Mouse (Mus musculus): ENCODE results near the gene Pdlim7. TPM values are rescaled to one million over a fixed set of nuclear protein-coding genes. Genes with fewer than 3 reads are reported as not detected.
A peak's percentile ranks its signal among the peaks of the same experiment; 100 is the strongest.

Gene Pdlim7
- polyA plus RNA-seq, 1 experiment from 2014 or later = 147 TPM

DNA sequence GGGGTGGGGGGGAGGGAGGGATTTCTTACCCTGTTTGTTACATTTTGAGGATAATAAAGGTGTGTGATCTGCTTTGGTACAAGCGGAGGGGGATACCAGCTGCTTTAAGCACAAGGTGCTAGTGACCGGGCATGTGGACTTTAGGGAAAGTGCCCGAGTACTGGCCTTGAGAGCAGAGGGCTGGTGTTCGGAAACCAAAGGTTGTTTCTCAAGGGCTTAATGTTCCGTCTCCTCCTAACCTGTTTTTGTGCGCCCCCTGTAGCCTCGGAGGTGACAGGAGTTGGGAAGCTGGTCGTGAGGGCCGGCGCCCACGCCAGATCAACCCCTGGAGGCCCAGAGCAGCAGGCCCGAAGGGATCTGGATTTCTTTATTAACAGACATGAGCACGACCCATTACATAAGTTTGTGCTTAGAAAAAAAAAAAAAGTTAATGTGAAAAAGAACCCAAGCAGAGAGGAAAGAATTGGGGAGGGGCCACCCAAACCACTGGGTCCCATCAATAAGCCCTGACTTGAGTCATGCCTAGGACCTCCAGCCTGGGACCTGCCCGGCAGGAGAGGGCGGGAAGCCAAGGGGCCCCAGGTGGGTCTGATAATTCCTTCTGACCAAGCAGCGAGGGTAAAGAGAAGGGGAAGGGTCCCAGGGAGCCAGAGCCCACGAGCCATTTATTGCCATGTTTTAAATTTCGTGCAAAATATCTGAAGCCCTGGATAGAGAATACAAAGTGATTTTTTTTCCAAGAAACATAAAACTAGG is 40.2 kb downstream of the Pdlim7 start:
- H3K9ac ChIP-seq (replicated peaks; ENCODE audit: low read depth, low read length) = peak overlapping the region; percentile 75
- ATAC-seq = no peak
- H3K4me3 ChIP-seq (replicated peaks; ENCODE audit: low read length) = peak overlapping the region; percentile 53
- H3K36me3 ChIP-seq (ENCODE audit: control insufficient read depth, insufficient read depth) = peaks cover 32% of the 10 kb centered on the region
- H3K9me3 ChIP-seq (ENCODE audit: control insufficient read depth, low read length) = no peaks in the 10 kb centered on the region
- H3K27ac ChIP-seq (ENCODE audit: low read length) = peak overlapping the region; percentile 86
- H3K4me2 ChIP-seq (ENCODE audit: low read length) = peak overlapping the region; percentile 91
- H3K27me3 ChIP-seq (replicated peaks; ENCODE audit: control insufficient read depth, insufficient read depth, low read length) = no peaks in the 10 kb centered on the region
- WGBS = 21% methylated on average over 18 of the region's 18 CpGs
- H3K4me1 ChIP-seq (replicated peaks; ENCODE audit: control insufficient read depth, insufficient read depth, low read length) = peaks cover 63% of the 10 kb centered on the region

DNA sequence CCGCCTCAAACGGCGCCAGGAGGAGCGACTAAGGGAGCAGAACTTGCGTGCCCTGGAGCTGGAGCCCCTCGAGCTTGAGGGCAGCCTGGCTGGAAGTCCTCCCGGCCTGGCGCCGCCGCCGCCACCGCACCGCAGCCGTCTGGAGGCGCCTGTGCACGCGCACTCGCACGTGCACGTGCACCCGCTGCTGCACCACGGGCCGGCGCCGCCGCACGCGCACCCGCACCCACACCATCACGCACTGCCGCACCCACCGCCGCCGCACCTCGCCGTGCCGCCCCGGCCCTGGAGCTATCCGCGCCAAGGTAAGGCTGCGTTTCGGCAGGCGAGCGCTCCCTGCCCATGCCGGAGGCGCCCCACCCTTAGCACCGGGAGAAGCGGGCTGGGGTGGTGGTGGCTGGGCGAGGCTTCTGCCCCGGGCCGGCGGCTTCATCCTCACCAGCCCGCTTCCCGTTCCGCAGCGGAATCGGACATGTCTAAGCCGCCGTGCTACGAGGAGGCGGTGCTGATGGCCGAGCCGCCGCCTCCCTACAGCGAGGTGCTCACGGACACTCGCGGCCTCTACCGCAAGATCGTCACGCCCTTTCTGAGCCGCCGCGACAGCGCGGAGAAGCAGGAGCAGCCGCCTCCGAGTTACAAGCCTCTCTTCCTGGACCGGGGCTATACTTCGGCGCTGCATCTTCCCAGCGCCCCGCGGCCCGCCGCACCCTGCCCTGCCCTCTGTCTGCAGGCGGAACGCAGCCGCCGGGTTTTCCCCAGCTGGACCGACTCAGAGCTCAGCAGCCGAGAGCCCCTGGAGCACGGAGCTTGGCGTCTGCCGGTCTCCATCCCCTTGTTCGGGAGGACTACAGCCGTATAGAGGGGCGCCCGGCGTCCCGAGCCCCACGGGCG is 41.1 kb downstream of the Pdlim7 start:
- Histone ChIP-seq H3K36me3 (ENCODE audit: control insufficient read depth, insufficient read depth) (peaks cover 30% of the 10 kb centered on the region), H3K27ac (ENCODE audit: low read length) (peak overlapping the region; percentile 86), H3K9me3 (ENCODE audit: control insufficient read depth, low read length) (no peaks in the 10 kb centered on the region), H3K4me3 (replicated peaks; ENCODE audit: low read length) (peak overlapping the region; percentile 53), H3K4me2 (ENCODE audit: low read length) (peak overlapping the region; percentile 91), H3K27me3 (replicated peaks; ENCODE audit: control insufficient read depth, insufficient read depth, low read length) (no peaks in the 10 kb centered on the region), H3K9ac (replicated peaks; ENCODE audit: low read depth, low read length) (peak overlapping the region; percentile 75), H3K4me1 (replicated peaks; ENCODE audit: control insufficient read depth, insufficient read depth, low read length) (peaks cover 65% of the 10 kb centered on the region)
- WGBS = under 1% methylated on average over 102 of the region's 103 CpGs
- ATAC-seq = peak; percentile 53

DNA sequence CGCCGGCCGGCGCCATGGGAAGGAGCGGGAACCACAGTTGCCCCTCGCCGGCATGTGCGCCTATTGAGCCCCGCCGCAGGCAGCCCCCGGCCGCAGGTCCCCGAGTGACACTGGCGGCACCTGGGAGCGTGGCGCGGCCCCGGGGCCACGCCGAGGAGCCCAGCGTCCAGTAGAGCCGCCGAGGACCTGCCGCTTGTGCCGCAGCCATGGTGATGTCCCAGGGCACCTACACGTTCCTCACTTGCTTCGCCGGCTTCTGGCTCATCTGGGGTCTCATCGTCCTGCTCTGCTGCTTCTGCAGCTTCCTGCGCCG is 41.7 kb downstream of the Pdlim7 start:
- WGBS = under 1% methylated on average over 31 of the region's 31 CpGs
- peak overlapping the region; percentile 91 for H3K4me2 ChIP-seq (ENCODE audit: low read length)
- peak overlapping the region; percentile 75 for H3K9ac ChIP-seq (replicated peaks; ENCODE audit: low read depth, low read length)
- peak overlapping the region; percentile 86 for H3K27ac ChIP-seq (ENCODE audit: low read length)
- no peak; the same call in 1 of the 2 replicates for ATAC-seq
- no peaks in the 10 kb centered on the region for H3K9me3 ChIP-seq (ENCODE audit: control insufficient read depth, low read length)
- H3K36me3 ChIP-seq (ENCODE audit: control insufficient read depth, insufficient read depth) = peaks cover 24% of the 10 kb centered on the region
- H3K27me3 ChIP-seq (replicated peaks; ENCODE audit: control insufficient read depth, insufficient read depth, low read length) = no peaks in the 10 kb centered on the region
- peaks cover 69% of the 10 kb centered on the region for H3K4me1 ChIP-seq (replicated peaks; ENCODE audit: control insufficient read depth, insufficient read depth, low read length)
- peak overlapping the region; percentile 53 for H3K4me3 ChIP-seq (replicated peaks; ENCODE audit: low read length)

DNA sequence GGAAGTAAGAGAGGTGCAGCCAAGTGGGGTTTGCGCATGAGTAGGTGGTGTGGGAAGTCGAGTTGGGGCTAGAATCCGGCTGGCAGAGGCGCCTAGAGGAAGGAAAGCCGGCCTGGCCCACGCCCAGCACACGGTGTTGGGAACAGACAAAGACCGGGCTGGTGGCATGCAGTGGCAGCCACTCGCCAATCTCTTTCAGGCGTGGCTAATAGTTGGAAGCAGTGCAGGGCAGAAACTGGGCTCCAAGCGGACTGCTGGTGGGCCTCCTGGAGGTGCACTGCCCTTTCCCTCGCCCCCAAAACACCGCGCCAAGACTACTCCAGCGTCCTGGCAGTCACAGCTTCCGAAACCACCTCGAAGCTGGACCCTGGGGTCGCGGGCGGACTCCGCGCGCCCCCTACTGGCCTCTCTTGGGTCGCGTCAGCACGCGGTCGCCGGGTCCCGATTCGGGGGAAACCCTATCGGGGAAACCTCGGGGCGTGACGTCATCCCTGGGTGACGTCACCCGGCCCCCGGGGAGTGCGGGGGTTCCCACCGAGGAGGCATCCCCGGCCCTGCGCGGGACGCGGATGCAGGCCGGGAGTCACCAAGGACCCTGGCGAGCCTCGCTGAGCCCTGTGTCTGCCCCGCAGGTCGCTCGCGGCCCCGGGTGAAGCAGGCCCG is 42.2 kb downstream of the Pdlim7 start:
- Histone ChIP-seq H3K4me3 (replicated peaks; ENCODE audit: low read length) (peak overlapping the region; percentile 53), H3K27ac (ENCODE audit: low read length) (peak overlapping the region; percentile 86), H3K4me1 (replicated peaks; ENCODE audit: control insufficient read depth, insufficient read depth, low read length) (peaks cover 74% of the 10 kb centered on the region), H3K27me3 (replicated peaks; ENCODE audit: control insufficient read depth, insufficient read depth, low read length) (no peaks in the 10 kb centered on the region), H3K4me2 (ENCODE audit: low read length) (peak overlapping the region; percentile 91), H3K9ac (replicated peaks; ENCODE audit: low read depth, low read length) (peak overlapping the region; percentile 75), H3K9me3 (ENCODE audit: control insufficient read depth, low read length) (no peaks in the 10 kb centered on the region), H3K36me3 (ENCODE audit: control insufficient read depth, insufficient read depth) (peaks cover 19% of the 10 kb centered on the region)
- WGBS = under 1% methylated on average over 50 of the region's 54 CpGs
- ATAC-seq = peak; percentile 52

DNA sequence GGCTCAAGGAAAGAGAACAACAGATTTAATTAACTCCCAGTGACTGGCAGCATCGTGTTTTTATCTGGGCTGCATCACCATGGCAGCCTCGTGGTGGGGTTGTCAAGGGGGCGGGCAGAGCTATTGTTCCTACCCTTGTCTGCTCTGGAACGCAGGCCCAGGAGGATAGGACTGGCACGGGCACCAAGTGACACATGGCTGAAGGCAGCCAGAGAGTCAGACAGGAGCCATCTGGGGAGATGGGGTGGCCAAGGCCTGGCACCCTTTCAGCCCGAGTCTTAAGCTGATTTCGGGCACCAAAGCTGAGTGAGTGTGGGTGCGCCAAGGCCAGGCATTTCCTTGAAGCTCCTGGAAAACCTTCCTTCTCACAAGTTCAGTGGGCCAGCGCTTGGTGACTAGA is 43.1 kb downstream of the Pdlim7 start:
- peak; percentile 26 for ATAC-seq
- peak overlapping the region; percentile 86 for H3K27ac ChIP-seq (ENCODE audit: low read length)
- WGBS = 19% methylated on average over 9 of the region's 9 CpGs
- H3K9ac ChIP-seq (replicated peaks; ENCODE audit: low read depth, low read length) = peak overlapping the region; percentile 75; the same call in 1 of the 2 replicates
- no peaks in the 10 kb centered on the region for H3K9me3 ChIP-seq (ENCODE audit: control insufficient read depth, low read length)
- H3K27me3 ChIP-seq (replicated peaks; ENCODE audit: control insufficient read depth, insufficient read depth, low read length) = no peaks in the 10 kb centered on the region
- H3K4me2 ChIP-seq (ENCODE audit: low read length) = peak overlapping the region; percentile 91
- H3K36me3 ChIP-seq (ENCODE audit: control insufficient read depth, insufficient read depth) = peaks cover 11% of the 10 kb centered on the region; the same call in 1 of the 2 replicates
- peaks cover 83% of the 10 kb centered on the region for H3K4me1 ChIP-seq (replicated peaks; ENCODE audit: control insufficient read depth, insufficient read depth, low read length)
- no peak overlapping the region for H3K4me3 ChIP-seq (replicated peaks; ENCODE audit: low read length)

DNA sequence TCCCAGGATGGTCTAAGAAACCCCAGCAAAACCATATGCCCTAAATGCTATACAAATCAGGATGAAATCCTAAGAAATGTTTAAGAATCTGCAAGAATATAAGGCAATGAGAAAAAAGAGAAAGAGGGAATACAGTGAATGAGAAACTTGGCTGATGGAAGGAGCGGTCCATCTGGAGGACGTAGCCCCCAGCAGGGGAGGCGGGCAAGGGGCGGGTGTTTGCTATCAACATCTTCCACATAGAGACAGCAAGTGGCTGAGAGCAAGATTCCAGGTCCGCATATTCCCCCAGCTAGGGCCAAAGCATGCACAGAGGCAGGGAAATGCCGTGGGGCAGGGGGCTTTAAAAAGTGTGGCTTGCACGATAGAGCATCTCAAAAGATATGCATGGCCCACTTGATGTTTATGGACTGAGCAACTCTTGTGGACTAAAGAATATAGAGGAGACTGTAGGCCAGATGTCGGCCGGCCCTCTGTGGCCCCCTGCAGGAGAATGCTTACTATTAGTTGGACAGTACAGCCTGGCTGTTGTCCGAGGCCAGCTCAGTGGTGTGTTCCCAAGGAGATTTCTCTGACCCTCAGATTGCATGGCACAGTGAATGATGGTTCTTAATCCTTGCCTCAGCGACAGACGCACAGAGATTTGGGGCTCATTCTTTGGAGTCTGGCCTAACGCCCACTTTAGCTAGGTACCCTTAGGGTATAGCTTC is 44.5 kb downstream of the Pdlim7 start:
- H3K27me3 ChIP-seq (replicated peaks; ENCODE audit: control insufficient read depth, insufficient read depth, low read length) = no peaks in the 10 kb centered on the region
- no peak overlapping the region for H3K27ac ChIP-seq (ENCODE audit: low read length)
- H3K4me3 ChIP-seq (replicated peaks; ENCODE audit: low read length) = no peak overlapping the region
- H3K4me1 ChIP-seq (replicated peaks; ENCODE audit: control insufficient read depth, insufficient read depth, low read length) = peaks cover 76% of the 10 kb centered on the region
- no peak overlapping the region; the same call in 1 of the 2 replicates for H3K9ac ChIP-seq (replicated peaks; ENCODE audit: low read depth, low read length)
- WGBS = 27% methylated on average over 13 of the region's 13 CpGs
- no peaks in the 10 kb centered on the region for H3K9me3 ChIP-seq (ENCODE audit: control insufficient read depth, low read length)
- H3K4me2 ChIP-seq (ENCODE audit: low read length) = no peak overlapping the region
- H3K36me3 ChIP-seq (ENCODE audit: control insufficient read depth, insufficient read depth) = 0 out of 2 replicates have a peak, but pooled peaks cover 7% of the 10 kb centered on the region
- ATAC-seq = no peak

DNA sequence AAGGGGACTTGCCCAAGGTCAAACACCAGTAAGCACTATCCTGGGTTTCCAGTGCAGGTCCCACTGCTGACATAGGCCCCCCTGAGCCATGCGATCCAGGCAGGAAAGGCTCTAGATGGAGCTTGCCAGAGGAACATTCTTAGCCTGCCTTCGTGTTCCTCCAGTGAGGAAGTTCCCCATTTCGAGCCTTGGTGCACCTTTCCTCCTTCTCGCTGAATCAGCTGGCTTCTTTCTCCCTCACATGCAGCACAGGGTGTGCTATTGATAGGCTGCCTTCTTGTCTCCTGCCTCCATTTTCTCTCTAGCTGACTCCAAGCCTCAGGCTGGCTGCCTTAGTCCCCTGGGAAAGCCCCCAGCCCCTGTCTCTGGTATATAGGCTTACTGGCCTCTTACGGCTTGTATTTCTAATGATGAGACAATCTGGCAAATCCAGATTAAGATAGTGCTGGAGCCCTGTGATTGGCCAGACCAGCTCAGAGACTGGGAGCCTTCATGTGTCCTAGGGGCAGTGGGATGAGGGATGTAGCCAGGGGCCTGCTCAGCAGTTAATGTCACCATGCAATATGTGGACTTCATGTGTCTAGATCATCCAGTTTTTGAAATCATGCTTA is 47.5 kb downstream of the Pdlim7 start:
- Histone ChIP-seq H3K4me2 (ENCODE audit: low read length) (peak overlapping the region; percentile 77), H3K4me3 (replicated peaks; ENCODE audit: low read length) (peak overlapping the region; percentile 85), H3K36me3 (ENCODE audit: control insufficient read depth, insufficient read depth) (no peaks in the 10 kb centered on the region), H3K9ac (replicated peaks; ENCODE audit: low read depth, low read length) (peak overlapping the region; percentile 90), H3K27me3 (replicated peaks; ENCODE audit: control insufficient read depth, insufficient read depth, low read length) (no peaks in the 10 kb centered on the region), H3K27ac (ENCODE audit: low read length) (0 out of 2 replicates have a peak overlapping the region, but pooled peaks have one; percentile 23), H3K9me3 (ENCODE audit: control insufficient read depth, low read length) (no peaks in the 10 kb centered on the region), H3K4me1 (replicated peaks; ENCODE audit: control insufficient read depth, insufficient read depth, low read length) (peaks cover 62% of the 10 kb centered on the region)
- no peak for ATAC-seq
- WGBS = 64% methylated on average over 5 of the region's 5 CpGs

DNA sequence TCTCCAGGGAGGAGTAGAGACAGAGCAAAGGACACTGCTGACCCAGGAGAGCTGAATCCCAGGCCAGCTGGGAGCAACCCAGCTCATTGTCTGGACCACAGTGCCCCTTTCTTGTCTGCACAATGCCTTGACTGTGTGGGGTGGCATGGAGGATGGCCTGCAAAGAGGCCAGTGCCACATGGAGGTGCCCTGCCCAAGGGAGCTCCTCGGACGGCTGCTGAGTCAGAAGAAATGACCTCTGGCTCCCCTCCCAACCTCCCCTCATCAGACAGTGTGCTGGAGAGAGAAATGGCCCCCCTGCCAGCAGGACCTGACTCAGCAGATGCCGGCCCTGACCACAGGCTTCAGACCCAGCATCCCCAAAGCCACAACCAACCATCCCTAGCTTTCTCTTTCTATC is 48.3 kb downstream of the Pdlim7 start:
- ATAC-seq = peak; percentile 4; the same call in 1 of the 2 replicates
- peak overlapping the region; percentile 96 for H3K27ac ChIP-seq (ENCODE audit: low read length)
- no peaks in the 10 kb centered on the region for H3K9me3 ChIP-seq (ENCODE audit: control insufficient read depth, low read length)
- H3K27me3 ChIP-seq (replicated peaks; ENCODE audit: control insufficient read depth, insufficient read depth, low read length) = no peaks in the 10 kb centered on the region
- WGBS = 7% methylated on average over 3 of the region's 3 CpGs
- H3K9ac ChIP-seq (replicated peaks; ENCODE audit: low read depth, low read length) = peak overlapping the region; percentile 90
- peak overlapping the region; percentile 77 for H3K4me2 ChIP-seq (ENCODE audit: low read length)
- peaks cover 54% of the 10 kb centered on the region for H3K4me1 ChIP-seq (replicated peaks; ENCODE audit: control insufficient read depth, insufficient read depth, low read length)
- H3K4me3 ChIP-seq (replicated peaks; ENCODE audit: low read length) = peak overlapping the region; percentile 85
- H3K36me3 ChIP-seq (ENCODE audit: control insufficient read depth, insufficient read depth) = no peaks in the 10 kb centered on the region; the same call in 1 of the 2 replicates
